Mouse (Mus musculus) heart, embryonic 10.5 days (tissue): ENCODE results near the gene Slc27a2. TPM values are rescaled to one million over a fixed set of nuclear protein-coding genes. Genes with fewer than 3 reads are reported as not detected.
A peak's percentile ranks its signal among the peaks of the same experiment; 100 is the strongest.

ENCODE experiments used
- DNase-seq: peaks from one replicate; pipeline ENCODE4 v3.0.0-alpha.2; 2017; ENCODE audit warnings: low spot score
- H3K27ac ChIP-seq: fragments of 300-500 bp; sonication (generic); 2 replicates; pipeline ENCODE4 v1.5.1; 2016; ENCODE audit warnings: mild to moderate bottlenecking
- H3K27me3 ChIP-seq: fragments of 300-500 bp; sonication (generic); 2 replicates; pipeline ENCODE4 v1.6.1; 2016; ENCODE audit warnings: mild to moderate bottlenecking; ENCODE audit not compliant: poor library complexity, insufficient read depth, severe bottlenecking
- H3K36me3 ChIP-seq: fragments of 300-500 bp; sonication (generic); 2 replicates; pipeline ENCODE4 v1.6.1; 2016; ENCODE audit warnings: mild to moderate bottlenecking, moderate library complexity
- H3K4me1 ChIP-seq: fragments of 300-500 bp; sonication (generic); 2 replicates; pipeline ENCODE4 v1.6.1; 2016; ENCODE audit warnings: mild to moderate bottlenecking
- H3K4me3 ChIP-seq: fragments of 300-500 bp; sonication (generic); 2 replicates; pipeline ENCODE4 v1.5.1; 2016; ENCODE audit warnings: mild to moderate bottlenecking, moderate library complexity
- H3K9me3 ChIP-seq: fragments of 300-500 bp; sonication (generic); 2 replicates; pipeline ENCODE4 v1.6.1; 2016; ENCODE audit warnings: mild to moderate bottlenecking, moderate library complexity
- WGBS: fragments of 180-500 bp; shearing (Covaris S2); methylation state at CpG from one replicate; pipeline ENCODE4 v1.1.7; 2016; 5-methylcytosine and 5-hydroxymethylcytosine counted together
- polyA plus RNA-seq: library from polyadenylated mRNA; unstranded; fragments of >200 nt; fragmentation: Nextera tagmentation; extraction: Ambion mirVana; gene quantifications from 2 replicates; pipeline ENCODE4 v1.2.1, GENCODE M21; 2016

Slc27a2 gene
- polyA plus RNA-seq, 1 experiment from 2014 or later, result 2.7 TPM

DNA sequence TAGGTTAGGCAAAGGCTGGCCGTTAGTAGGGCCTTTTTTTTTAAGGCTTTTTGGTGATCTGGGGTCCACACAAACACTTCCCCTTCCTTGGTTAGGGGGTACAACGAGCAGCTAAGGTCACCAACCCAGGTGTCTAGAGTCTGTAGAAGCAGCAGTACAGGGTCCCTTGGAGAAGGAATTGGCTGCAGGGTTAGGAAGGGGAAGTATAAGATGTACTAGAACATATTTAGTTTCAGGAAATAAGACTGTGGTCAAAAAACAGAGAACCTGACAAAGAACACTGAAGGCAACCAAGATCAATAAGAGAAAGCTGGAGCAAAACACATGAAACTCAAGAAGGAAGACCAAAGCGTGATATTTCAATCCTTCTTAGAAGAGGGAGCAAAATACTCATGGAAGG is 21.6 kb upstream of the Slc27a2 start:
- no peak overlapping the region for H3K27ac ChIP-seq
- whole genome bisulfite sequencing, result 77% methylated on average over 3 of the region's 3 CpGs
- DNase-seq, result no peak
- no peaks in the 10 kb centered on the region; the same call in 1 of the 2 replicates for H3K4me1 ChIP-seq
- no peaks in the 10 kb centered on the region for H3K27me3 ChIP-seq
- H3K4me3 ChIP-seq, result no peak overlapping the region
- H3K36me3 ChIP-seq, result no peaks in the 10 kb centered on the region
- no peaks in the 10 kb centered on the region for H3K9me3 ChIP-seq

GRCm38 (mm10) chr2:126537654-126538053 is 14.6 kb upstream of the Slc27a2 start:
- Histone ChIP-seq H3K4me1 (no peaks in the 10 kb centered on the region), H3K27ac (no peak overlapping the region), H3K9me3 (no peaks in the 10 kb centered on the region), H3K36me3 (no peaks in the 10 kb centered on the region), H3K4me3 (no peak overlapping the region), H3K27me3 (no peaks in the 10 kb centered on the region)
- no peak for DNase-seq

DNA sequence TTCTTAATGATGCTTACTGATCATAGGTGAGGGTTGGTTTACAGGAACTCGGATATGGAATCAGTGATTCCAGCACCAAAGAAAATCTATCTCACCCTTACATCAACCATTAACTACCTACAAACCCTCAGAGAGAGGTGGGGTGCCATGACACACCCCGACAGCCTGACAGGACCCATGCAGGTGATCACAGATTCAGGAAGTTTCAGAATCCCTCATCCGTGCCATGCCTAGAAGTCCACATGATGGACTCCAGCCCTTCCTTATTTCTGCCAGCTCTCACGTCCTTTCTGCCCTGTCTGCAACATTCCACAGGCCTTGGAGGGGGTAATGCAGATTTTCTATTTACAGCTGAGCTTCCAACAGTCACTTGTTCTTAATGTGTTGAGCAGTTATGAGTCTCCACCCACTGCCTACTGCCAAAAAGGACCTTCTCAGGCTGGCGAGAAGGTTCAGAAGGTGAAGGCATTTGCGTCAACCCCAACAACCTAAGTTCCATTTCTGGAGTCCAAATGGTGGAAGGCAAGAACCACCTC is 11.7 kb upstream of the Slc27a2 start:
- no peaks in the 10 kb centered on the region for H3K4me1 ChIP-seq
- 71% methylated on average over 6 of the region's 6 CpGs for WGBS
- H3K36me3 ChIP-seq, result no peaks in the 10 kb centered on the region
- H3K27me3 ChIP-seq, result no peaks in the 10 kb centered on the region
- no peak for DNase-seq
- no peaks in the 10 kb centered on the region for H3K9me3 ChIP-seq
- H3K4me3 ChIP-seq, result no peak overlapping the region
- no peak overlapping the region for H3K27ac ChIP-seq

DNA sequence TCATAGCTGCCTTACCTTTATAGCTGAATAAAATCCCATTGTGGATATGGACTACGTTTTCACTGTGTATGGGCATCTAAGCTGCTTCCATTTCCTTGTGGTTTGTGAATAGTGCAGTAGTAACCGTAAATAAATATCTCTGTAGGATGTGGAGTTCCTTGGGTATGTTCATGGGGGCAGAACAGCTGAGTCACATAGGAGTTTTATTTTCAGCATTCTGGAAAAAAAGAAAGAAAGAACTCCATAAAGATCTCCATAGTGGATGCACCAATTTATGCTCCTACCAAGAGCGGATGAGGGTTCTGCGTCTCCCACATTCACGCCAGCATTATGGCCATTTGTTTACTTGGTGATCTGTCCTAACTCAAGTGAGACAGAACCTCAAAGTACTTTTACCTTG is 10.0 kb upstream of the Slc27a2 start:
- 79% methylated on average over 5 of the region's 5 CpGs for WGBS
- Histone ChIP-seq H3K27ac (no peak overlapping the region), H3K27me3 (no peaks in the 10 kb centered on the region), H3K4me3 (no peak overlapping the region), H3K36me3 (no peaks in the 10 kb centered on the region), H3K4me1 (no peaks in the 10 kb centered on the region), H3K9me3 (no peaks in the 10 kb centered on the region)
- no peak for DNase-seq

DNA sequence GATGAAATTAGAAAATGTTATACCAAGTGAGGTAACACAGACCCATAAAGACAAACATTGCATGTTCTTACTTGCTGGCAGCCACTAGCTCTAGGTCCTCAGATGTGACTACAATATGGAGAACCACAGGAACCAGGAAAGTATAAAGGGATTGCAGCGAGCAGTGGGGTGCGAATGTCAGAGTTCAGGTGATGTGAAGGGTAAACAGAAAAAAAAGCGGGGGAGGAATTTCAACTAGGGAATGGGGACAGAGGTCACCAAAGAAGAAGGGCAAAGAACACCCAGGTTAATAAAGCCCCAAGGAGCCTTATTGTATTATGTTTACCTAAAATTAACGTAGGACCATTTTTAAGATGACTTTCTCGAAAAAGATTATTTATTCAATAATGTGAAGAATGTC is 6.9 kb upstream of the Slc27a2 start:
- Histone ChIP-seq H3K27me3 (peaks cover 6% of the 10 kb centered on the region), H3K4me3 (no peak overlapping the region), H3K9me3 (no peaks in the 10 kb centered on the region), H3K4me1 (no peaks in the 10 kb centered on the region), H3K36me3 (no peaks in the 10 kb centered on the region), H3K27ac (no peak overlapping the region)
- DNase-seq, result no peak
- 71% methylated on average over 5 of the region's 5 CpGs for WGBS

- no peaks in the 10 kb centered on the region for H3K4me1 ChIP-seq
- no peaks in the 10 kb centered on the region for H3K9me3 ChIP-seq
- no peak overlapping the region for H3K4me3 ChIP-seq
- H3K27ac ChIP-seq, result no peak overlapping the region
- no peak for DNase-seq
- H3K27me3 ChIP-seq, result peaks cover 17% of the 10 kb centered on the region
- WGBS, result 77% methylated on average over 3 of the region's 3 CpGs
- H3K36me3 ChIP-seq, result no peaks in the 10 kb centered on the region
Observed at GRCm38 (mm10) chr2:126546392-126546791, 5.8 kb upstream of the Slc27a2 start.

DNA sequence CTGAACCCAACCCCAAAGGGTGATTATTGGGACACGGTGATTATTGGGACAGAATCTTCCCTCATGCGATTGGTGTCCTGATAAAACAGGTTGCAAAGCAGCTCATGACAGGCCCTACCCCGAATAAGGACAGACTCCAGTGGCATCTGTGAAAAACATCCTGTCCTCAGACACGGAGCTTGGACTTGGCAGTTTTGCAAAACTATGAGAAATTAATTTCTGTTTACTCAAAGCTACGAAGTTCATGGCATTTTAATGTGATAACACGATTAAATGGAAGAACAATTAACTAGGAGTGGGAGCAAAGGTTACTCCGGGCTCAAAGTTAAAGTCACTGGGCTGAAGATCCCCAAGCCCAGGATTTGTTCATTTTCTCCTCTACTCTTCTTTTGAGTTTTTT is 2.5 kb upstream of the Slc27a2 start:
- no peak overlapping the region for H3K27ac ChIP-seq
- H3K36me3 ChIP-seq, result 0 out of 2 replicates have a peak, but pooled peaks cover 2% of the 10 kb centered on the region
- DNase-seq, result no peak
- peaks cover 49% of the 10 kb centered on the region for H3K27me3 ChIP-seq
- H3K4me3 ChIP-seq, result no peak overlapping the region
- WGBS, result 80% methylated on average over 7 of the region's 7 CpGs
- peaks cover 14% of the 10 kb centered on the region for H3K4me1 ChIP-seq
- H3K9me3 ChIP-seq, result no peaks in the 10 kb centered on the region

GRCm38 (mm10) chr2:126551244-126551890 is 840 bp upstream of the Slc27a2 start:
- H3K27me3 ChIP-seq, result peaks cover 59% of the 10 kb centered on the region
- H3K4me3 ChIP-seq, result no peak overlapping the region
- no peak for DNase-seq
- H3K27ac ChIP-seq, result no peak overlapping the region
- 0 out of 2 replicates have a peak, but pooled peaks cover 2% of the 10 kb centered on the region for H3K36me3 ChIP-seq
- whole genome bisulfite sequencing, result 71% methylated on average over 8 of the region's 8 CpGs
- peaks cover 14% of the 10 kb centered on the region for H3K4me1 ChIP-seq
- H3K9me3 ChIP-seq, result no peaks in the 10 kb centered on the region

GRCm38 (mm10) chr2:126551896-126552295 is 311 bp upstream of the Slc27a2 start:
- peaks cover 59% of the 10 kb centered on the region for H3K27me3 ChIP-seq
- 32% methylated on average over 5 of the region's 5 CpGs for WGBS

GRCm38 (mm10) chr2:126553291-126553639 is 1.1 kb downstream of the Slc27a2 start:
- H3K27me3 ChIP-seq, result peaks cover 59% of the 10 kb centered on the region
- H3K36me3 ChIP-seq, result 0 out of 2 replicates have a peak, but pooled peaks cover 2% of the 10 kb centered on the region
- 3% methylated on average over 26 of the region's 26 CpGs for WGBS
- H3K27ac ChIP-seq, result peak overlapping the region; percentile 71; the same call in 1 of the 2 replicates
- peak overlapping the region; percentile 81 for H3K4me3 ChIP-seq
- DNase-seq, result no peak
- H3K9me3 ChIP-seq, result no peaks in the 10 kb centered on the region
- peaks cover 14% of the 10 kb centered on the region for H3K4me1 ChIP-seq

More at GRCm38 (mm10) chr2:126551896-126552295, 311 bp upstream of the Slc27a2 start:
- peaks cover 14% of the 10 kb centered on the region for H3K4me1 ChIP-seq
- 0 out of 2 replicates have a peak, but pooled peaks cover 2% of the 10 kb centered on the region for H3K36me3 ChIP-seq
- no peak overlapping the region for H3K27ac ChIP-seq
- no peak overlapping the region for H3K4me3 ChIP-seq
- no peaks in the 10 kb centered on the region for H3K9me3 ChIP-seq
- no peak for DNase-seq

DNA sequence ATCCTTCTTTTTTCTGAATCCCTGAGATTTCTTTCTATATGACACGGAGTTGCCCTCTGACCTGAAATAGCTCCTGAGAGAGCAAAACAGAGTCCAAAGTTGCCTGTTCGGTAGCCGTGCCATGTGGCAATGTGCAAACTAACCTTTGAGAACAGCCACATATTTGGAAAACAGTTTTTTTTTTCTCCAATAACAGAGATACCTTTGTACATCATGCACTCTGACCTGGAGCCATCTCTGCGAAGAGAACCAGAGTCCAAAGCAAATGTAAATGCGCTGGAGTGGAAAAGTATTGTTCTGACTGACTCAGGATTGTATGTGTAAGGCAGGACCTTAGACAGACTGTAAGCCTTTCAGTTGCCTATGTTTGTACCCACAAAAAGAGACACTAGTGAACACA is 3.3 kb downstream of the Slc27a2 start:
- H3K27me3 ChIP-seq, result peaks cover 51% of the 10 kb centered on the region
- DNase-seq, result no peak
- no peaks in the 10 kb centered on the region for H3K9me3 ChIP-seq
- 0 out of 2 replicates have a peak, but pooled peaks cover 2% of the 10 kb centered on the region for H3K36me3 ChIP-seq
- no peak overlapping the region for H3K27ac ChIP-seq
- peaks cover 14% of the 10 kb centered on the region for H3K4me1 ChIP-seq
- H3K4me3 ChIP-seq, result no peak overlapping the region
- WGBS, result 78% methylated on average over 5 of the region's 5 CpGs

DNA sequence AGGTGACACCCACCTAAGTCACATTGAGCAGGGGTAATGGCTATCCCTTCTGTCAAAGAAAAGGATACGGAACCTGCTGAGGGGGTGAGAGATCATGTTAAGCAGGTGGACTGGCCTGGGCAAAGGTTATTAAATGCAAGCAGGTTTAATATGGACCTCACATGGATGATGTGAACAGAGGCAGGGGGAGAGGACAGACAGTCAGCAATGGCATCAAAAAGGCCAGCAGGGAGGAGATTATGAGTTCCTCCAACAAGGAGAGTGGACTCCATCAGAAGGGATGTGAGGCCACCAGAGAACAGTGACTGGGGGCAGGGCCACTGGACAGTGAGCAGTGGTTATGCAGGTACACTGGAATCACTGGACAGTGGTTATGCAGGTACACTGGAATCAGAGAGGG is 7.9 kb downstream of the Slc27a2 start:
- H3K4me1 ChIP-seq, result no peaks in the 10 kb centered on the region
- no peak overlapping the region for H3K4me3 ChIP-seq
- no peaks in the 10 kb centered on the region for H3K9me3 ChIP-seq
- H3K27me3 ChIP-seq, result peaks cover 5% of the 10 kb centered on the region
- no peak overlapping the region for H3K27ac ChIP-seq
- no peak for DNase-seq
- WGBS, result 86% methylated on average over 1 of the region's 1 CpGs
- no peaks in the 10 kb centered on the region for H3K36me3 ChIP-seq

DNA sequence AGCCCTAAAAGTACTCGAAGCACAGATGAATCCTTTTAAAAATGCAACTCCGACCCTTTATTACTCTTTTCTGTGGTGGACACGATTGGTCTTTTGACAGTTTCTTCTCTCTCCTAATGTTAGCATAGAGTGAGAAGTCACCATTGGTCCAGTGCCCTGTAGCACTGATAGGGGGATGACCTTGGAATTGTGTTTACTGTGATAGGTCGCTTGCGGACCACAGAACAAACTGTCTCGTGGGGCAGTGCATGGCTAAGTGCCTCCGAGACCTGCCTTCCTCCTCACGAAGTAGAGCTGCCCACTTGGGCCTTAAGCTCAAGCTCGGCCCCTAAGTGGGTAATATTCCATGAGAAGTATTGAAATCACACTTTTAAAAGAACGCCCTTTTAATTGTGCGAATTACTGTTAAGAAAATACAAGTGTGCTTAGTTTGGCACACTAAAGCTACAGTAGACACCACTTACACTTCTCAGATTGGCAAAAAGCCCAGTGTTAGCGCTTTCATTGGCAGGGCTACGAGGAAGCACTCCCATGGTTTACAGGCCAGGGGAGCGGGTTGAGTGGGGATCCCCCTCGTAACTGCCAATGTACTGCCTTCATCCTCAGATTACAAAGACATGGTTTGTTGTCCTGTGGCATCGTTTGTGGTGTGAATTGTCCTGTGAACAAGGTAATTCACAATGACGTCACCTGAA is 11.4 kb downstream of the Slc27a2 start:
- no peak for DNase-seq
- Histone ChIP-seq H3K4me3 (no peak overlapping the region), H3K27ac (no peak overlapping the region), H3K9me3 (no peaks in the 10 kb centered on the region), H3K27me3 (no peaks in the 10 kb centered on the region), H3K36me3 (no peaks in the 10 kb centered on the region), H3K4me1 (no peaks in the 10 kb centered on the region)
- WGBS, result 76% methylated on average over 17 of the region's 17 CpGs
